Mouse (Mus musculus) midbrain, embryonic 13.5 days (tissue): ENCODE results near the gene Mettl16. TPM values are rescaled to one million over a fixed set of nuclear protein-coding genes. Genes with fewer than 3 reads are reported as not detected.
"Not testable (repeated sequence)": the region's sequence is repeated elsewhere in the genome, so short reads cannot be mapped to it uniquely, and the experiment has no call there.

Experiments used
- ATAC-seq: fragments of 200-750 bp; cut with Nextera tagmentation; 2 replicates; pipeline ENCODE4 v1.8.0; 2017; ENCODE audit warnings: mild to moderate bottlenecking, moderate TSS enrichment, moderate library complexity
- H3K27ac ChIP-seq: fragments of 300-500 bp; sonication (generic); 2 replicates; pipeline ENCODE4 v1.5.1; 2015; ENCODE audit warnings: inconsistent platforms, mild to moderate bottlenecking, moderate library complexity
- H3K27me3 ChIP-seq: fragments of 300-500 bp; sonication (generic); 2 replicates; pipeline ENCODE4 v1.6.1; 2015; ENCODE audit warnings: mild to moderate bottlenecking, inconsistent platforms
- H3K36me3 ChIP-seq: fragments of 300-500 bp; sonication (generic); 2 replicates; pipeline ENCODE4 v1.6.1; 2015; ENCODE audit warnings: mild to moderate bottlenecking, inconsistent platforms
- H3K4me1 ChIP-seq: fragments of 300-500 bp; sonication (generic); replicated peaks from 2 replicates; pipeline ENCODE4 v1.6.1; 2015; ENCODE audit warnings: inconsistent platforms
- H3K4me2 ChIP-seq: fragments of 300-500 bp; sonication (generic); replicated peaks from 2 replicates; pipeline ENCODE4 v1.6.1; 2015; ENCODE audit warnings: moderate library complexity, mild to moderate bottlenecking, inconsistent platforms
- H3K4me3 ChIP-seq: fragments of 300-500 bp; sonication (generic); replicated peaks from 2 replicates; pipeline ENCODE4 v1.5.1; 2015; ENCODE audit warnings: mild to moderate bottlenecking, inconsistent platforms
- H3K9ac ChIP-seq: fragments of 300-500 bp; sonication (generic); replicated peaks from 2 replicates; pipeline ENCODE4 v1.6.1; 2015; ENCODE audit warnings: mild to moderate bottlenecking, inconsistent platforms
- H3K9me3 ChIP-seq: fragments of 300-500 bp; sonication (generic); 2 replicates; pipeline ENCODE4 v1.6.1; 2016; ENCODE audit warnings: mild to moderate bottlenecking, inconsistent platforms
- WGBS: fragments of 180-500 bp; shearing (Covaris S2); methylation state at CpG from one replicate; pipeline ENCODE4 v1.1.7; 2015; 5-methylcytosine and 5-hydroxymethylcytosine counted together
- polyA plus RNA-seq: library from polyadenylated mRNA; unstranded; fragments of >200 nt; fragmentation: Nextera tagmentation; extraction: Ambion mirVana; gene quantifications from 2 replicates; pipeline ENCODE4 v1.2.1, GENCODE M21; 2015

Gene Mettl16
- polyA plus RNA-seq, 1 experiment from 2014 or later = 56.4 TPM

- Histone ChIP-seq H3K36me3 (peaks cover 55% of the 10 kb centered on the region), H3K4me3 (no peak overlapping the region), H3K27ac (no peak overlapping the region), H3K9me3 (no peaks in the 10 kb centered on the region), H3K4me1 (no peaks in the 10 kb centered on the region), H3K4me2 (no peak overlapping the region), H3K9ac (no peak overlapping the region), H3K27me3 (no peaks in the 10 kb centered on the region)
- WGBS = 93% methylated on average over 3 of the region's 3 CpGs
- ATAC-seq = no peak
These were observed 33.5 kb downstream of the Mettl16 start for GRCm38 (mm10) chr11:74804081-74804627.

DNA sequence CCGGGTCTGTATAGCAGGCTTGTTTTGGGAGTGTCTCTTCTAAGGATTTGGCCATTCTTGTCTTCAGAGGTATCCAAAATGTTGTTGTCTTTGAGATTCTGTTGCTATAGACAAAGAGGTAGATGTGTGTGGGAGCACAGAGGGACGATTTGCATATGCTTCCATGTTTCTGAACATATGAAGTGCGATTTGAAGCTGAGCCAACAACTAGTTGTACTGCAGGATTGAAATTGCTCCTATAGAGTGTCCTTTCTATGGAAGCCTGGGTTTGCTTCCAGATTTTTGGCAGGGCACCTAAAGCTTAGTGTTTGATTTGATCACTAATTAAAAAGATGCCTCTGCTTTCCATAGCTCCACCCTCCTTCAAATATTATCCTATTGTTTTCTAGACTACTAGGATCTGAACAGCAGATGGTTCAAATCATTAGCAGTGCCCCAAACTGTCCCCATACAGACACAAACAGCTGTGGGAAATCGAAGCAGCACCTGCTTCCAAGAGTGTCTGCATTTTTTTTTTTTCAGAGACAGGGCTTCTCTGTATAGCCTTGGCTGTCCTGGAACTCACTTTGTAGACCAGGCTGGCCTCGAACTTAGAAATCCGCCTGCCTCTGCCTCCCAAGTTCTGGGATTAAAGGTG, 36.7 kb downstream of the Mettl16 start:
- Histone ChIP-seq H3K4me2 (no peak overlapping the region), H3K27me3 (no peaks in the 10 kb centered on the region), H3K4me3 (no peak overlapping the region), H3K9ac (no peak overlapping the region), H3K36me3 (peaks cover 52% of the 10 kb centered on the region), H3K27ac (no peak overlapping the region), H3K4me1 (no peaks in the 10 kb centered on the region), H3K9me3 (no peaks in the 10 kb centered on the region)
- WGBS = 92% methylated on average over 6 of the region's 6 CpGs
- ATAC-seq = no peak

GRCm38 (mm10) chr11:74808251-74808853, 37.7 kb downstream of the Mettl16 start:
- Histone ChIP-seq H3K4me3 (no peak overlapping the region), H3K9me3 (no peaks in the 10 kb centered on the region), H3K4me1 (no peaks in the 10 kb centered on the region), H3K27ac (no peak overlapping the region), H3K4me2 (no peak overlapping the region), H3K9ac (no peak overlapping the region), H3K27me3 (no peaks in the 10 kb centered on the region), H3K36me3 (peaks cover 56% of the 10 kb centered on the region)
- no peak for ATAC-seq
- WGBS = 93% methylated on average over 6 of the region's 6 CpGs

GRCm38 (mm10) chr11:74810134-74810533, 39.5 kb downstream of the Mettl16 start:
- Histone ChIP-seq H3K4me2 (no peak overlapping the region), H3K27me3 (no peaks in the 10 kb centered on the region), H3K4me1 (no peaks in the 10 kb centered on the region), H3K27ac (no peak overlapping the region), H3K4me3 (no peak overlapping the region), H3K9me3 (no peaks in the 10 kb centered on the region), H3K36me3 (peaks cover 44% of the 10 kb centered on the region), H3K9ac (no peak overlapping the region)
- ATAC-seq = no peak

GRCm38 (mm10) chr11:74811027-74811426, 40.4 kb downstream of the Mettl16 start:
- not testable (repeated sequence) for H3K9me3 ChIP-seq, H3K9ac ChIP-seq, H3K4me1 ChIP-seq, H3K27me3 ChIP-seq, ATAC-seq, H3K27ac ChIP-seq, H3K4me3 ChIP-seq, H3K4me2 ChIP-seq
- peaks cover 35% of the 10 kb centered on the region for H3K36me3 ChIP-seq
- WGBS = 80% methylated on average over 3 of the region's 3 CpGs

- peaks cover 33% of the 10 kb centered on the region for H3K36me3 ChIP-seq
These were observed 40.9 kb downstream of the Mettl16 start for GRCm38 (mm10) chr11:74811538-74811937.

GRCm38 (mm10) chr11:74815795-74816194, 45.2 kb downstream of the Mettl16 start:
- peaks cover 33% of the 10 kb centered on the region for H3K36me3 ChIP-seq
- no peaks in the 10 kb centered on the region for H3K27me3 ChIP-seq
- no peak overlapping the region for H3K4me2 ChIP-seq
- no peak overlapping the region for H3K4me3 ChIP-seq
- H3K9ac ChIP-seq = no peak overlapping the region
- no peaks in the 10 kb centered on the region for H3K4me1 ChIP-seq
- H3K9me3 ChIP-seq = no peaks in the 10 kb centered on the region
- ATAC-seq = no peak
- H3K27ac ChIP-seq = no peak overlapping the region

More at GRCm38 (mm10) chr11:74811538-74811937, 40.9 kb downstream of the Mettl16 start:
- Histone ChIP-seq H3K9ac (no peak overlapping the region), H3K4me1 (no peaks in the 10 kb centered on the region), H3K27ac (no peak overlapping the region), H3K9me3 (no peaks in the 10 kb centered on the region), H3K4me2 (no peak overlapping the region), H3K27me3 (no peaks in the 10 kb centered on the region), H3K4me3 (no peak overlapping the region)
- no peak for ATAC-seq
- WGBS = 80% methylated on average over 5 of the region's 5 CpGs

DNA sequence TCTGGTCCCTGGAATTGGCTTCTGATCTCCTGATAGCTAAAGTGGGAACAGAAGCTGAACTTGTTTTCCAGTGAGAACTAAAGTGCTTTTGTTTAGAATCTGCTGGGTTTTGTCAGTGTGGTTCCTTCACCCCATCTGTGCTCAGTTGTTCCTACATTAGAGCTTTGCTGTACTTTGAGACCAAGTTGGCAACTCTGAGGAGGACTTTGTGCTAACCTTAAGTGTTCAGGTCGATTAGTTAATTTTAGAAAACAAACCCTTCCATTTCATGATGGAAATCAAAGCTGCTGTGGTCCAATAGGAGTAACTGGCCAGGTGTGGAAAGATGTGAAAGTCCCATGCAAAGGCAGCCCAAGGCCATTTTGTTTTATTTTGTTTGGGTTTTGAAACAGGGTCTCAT, 50.3 kb downstream of the Mettl16 start:
- Histone ChIP-seq H3K36me3 (peaks cover 31% of the 10 kb centered on the region), H3K27ac (no peak overlapping the region), H3K4me1 (no peaks in the 10 kb centered on the region), H3K9me3 (no peaks in the 10 kb centered on the region), H3K9ac (no peak overlapping the region), H3K4me2 (no peak overlapping the region), H3K4me3 (no peak overlapping the region), H3K27me3 (no peaks in the 10 kb centered on the region)
- ATAC-seq = no peak
- 66% methylated on average over 1 of the region's 1 CpGs for WGBS

- peaks cover 31% of the 10 kb centered on the region for H3K36me3 ChIP-seq
- WGBS = 40% methylated on average over 1 of the region's 1 CpGs
- H3K27ac ChIP-seq = no peak overlapping the region
- no peaks in the 10 kb centered on the region for H3K9me3 ChIP-seq
- H3K27me3 ChIP-seq = no peaks in the 10 kb centered on the region
- ATAC-seq = no peak
- no peak overlapping the region for H3K4me2 ChIP-seq
- H3K9ac ChIP-seq = no peak overlapping the region
- no peaks in the 10 kb centered on the region for H3K4me1 ChIP-seq
- H3K4me3 ChIP-seq = no peak overlapping the region
These were observed 50.8 kb downstream of the Mettl16 start for GRCm38 (mm10) chr11:74821463-74821862.

GRCm38 (mm10) chr11:74822746-74823440, 52.3 kb downstream of the Mettl16 start:
- Histone ChIP-seq H3K27me3 (no peaks in the 10 kb centered on the region), H3K4me3 (no peak overlapping the region), H3K9ac (no peak overlapping the region), H3K4me1 (no peaks in the 10 kb centered on the region), H3K36me3 (peaks cover 20% of the 10 kb centered on the region), H3K9me3 (no peaks in the 10 kb centered on the region), H3K4me2 (no peak overlapping the region), H3K27ac (no peak overlapping the region)
- 84% methylated on average over 7 of the region's 7 CpGs for WGBS
- ATAC-seq = no peak

GRCm38 (mm10) chr11:74826151-74826550, 55.5 kb downstream of the Mettl16 start:
- WGBS = 76% methylated on average over 7 of the region's 7 CpGs
- H3K9ac ChIP-seq = no peak overlapping the region

GRCm38 (mm10) chr11:74826702-74827101, 56.1 kb downstream of the Mettl16 start:
- H3K4me2 ChIP-seq = no peak overlapping the region
- H3K9ac ChIP-seq = no peak overlapping the region
- peaks cover 7% of the 10 kb centered on the region; the same call in 1 of the 2 replicates for H3K36me3 ChIP-seq
- no peak overlapping the region for H3K27ac ChIP-seq
- H3K4me1 ChIP-seq = peaks cover 13% of the 10 kb centered on the region
- 95% methylated on average over 5 of the region's 5 CpGs for WGBS
- H3K9me3 ChIP-seq = no peaks in the 10 kb centered on the region
- no peak for ATAC-seq
- no peaks in the 10 kb centered on the region for H3K27me3 ChIP-seq
- H3K4me3 ChIP-seq = no peak overlapping the region

More at GRCm38 (mm10) chr11:74826151-74826550, 55.5 kb downstream of the Mettl16 start:
- H3K4me2 ChIP-seq = no peak overlapping the region
- H3K27ac ChIP-seq = no peak overlapping the region
- no peak overlapping the region for H3K4me3 ChIP-seq
- H3K4me1 ChIP-seq = peaks cover 13% of the 10 kb centered on the region
- ATAC-seq = no peak
- H3K9me3 ChIP-seq = no peaks in the 10 kb centered on the region
- peaks cover 7% of the 10 kb centered on the region; the same call in 1 of the 2 replicates for H3K36me3 ChIP-seq
- no peaks in the 10 kb centered on the region for H3K27me3 ChIP-seq
